Mouse (Mus musculus): Measurements from ENCODE around the gene Bmper. TPM values are rescaled to one million over a fixed set of nuclear protein-coding genes. Genes with fewer than 3 reads are reported as not detected.

Gene Bmper
- polyA plus RNA-seq, 1 experiment from 2014 or later, result 13.7 TPM

- Histone ChIP-seq H3K4me1 (peaks cover 43% of the 10 kb centered on the region), H3K27ac (no peak overlapping the region), H3K9me3 (replicated peaks) (no peaks in the 10 kb centered on the region), H3K27me3 (no peaks in the 10 kb centered on the region), H3K4me3 (no peak overlapping the region), H3K4me2 (no peak overlapping the region), H3K36me3 (ENCODE audit: poor library complexity, severe bottlenecking) (no peaks in the 10 kb centered on the region), H3K9ac (no peak overlapping the region)
- no peak for ATAC-seq
- 90% methylated on average over 1 of the region's 1 CpGs for WGBS
Measured at GRCm38 (mm10) chr9:23383837-23384236, 161.0 kb downstream of the Bmper start.

- Histone ChIP-seq H3K4me1 (peaks cover 33% of the 10 kb centered on the region), H3K4me3 (no peak overlapping the region), H3K9me3 (replicated peaks) (no peaks in the 10 kb centered on the region), H3K27ac (no peak overlapping the region), H3K4me2 (no peak overlapping the region), H3K27me3 (no peaks in the 10 kb centered on the region), H3K36me3 (ENCODE audit: poor library complexity, severe bottlenecking) (no peaks in the 10 kb centered on the region), H3K9ac (no peak overlapping the region)
- no peak for ATAC-seq
- 86% methylated on average over 3 of the region's 3 CpGs for WGBS
Measured at GRCm38 (mm10) chr9:23384880-23385279, 162.0 kb downstream of the Bmper start.

- Histone ChIP-seq H3K36me3 (ENCODE audit: poor library complexity, severe bottlenecking) (no peaks in the 10 kb centered on the region), H3K9me3 (replicated peaks) (no peaks in the 10 kb centered on the region), H3K9ac (no peak overlapping the region), H3K4me1 (peaks cover 20% of the 10 kb centered on the region), H3K4me2 (no peak overlapping the region), H3K27me3 (no peaks in the 10 kb centered on the region), H3K27ac (no peak overlapping the region), H3K4me3 (no peak overlapping the region)
- 57% methylated on average over 3 of the region's 3 CpGs for WGBS
- ATAC-seq, result no peak
Measured at GRCm38 (mm10) chr9:23386201-23386600, 163.3 kb downstream of the Bmper start.

- WGBS, result 84% methylated on average over 3 of the region's 3 CpGs
- no peak overlapping the region for H3K4me3 ChIP-seq
- no peak overlapping the region for H3K9ac ChIP-seq
- H3K4me1 ChIP-seq, result peaks cover 9% of the 10 kb centered on the region
- no peaks in the 10 kb centered on the region for H3K27me3 ChIP-seq
- H3K27ac ChIP-seq, result no peak overlapping the region
- H3K36me3 ChIP-seq (ENCODE audit: poor library complexity, severe bottlenecking), result no peaks in the 10 kb centered on the region
- no peaks in the 10 kb centered on the region for H3K9me3 ChIP-seq (replicated peaks)
- H3K4me2 ChIP-seq, result no peak overlapping the region
- no peak for ATAC-seq
Measured at GRCm38 (mm10) chr9:23390118-23390517, 167.2 kb downstream of the Bmper start.

GRCm38 (mm10) chr9:23394652-23395317 lies 171.9 kb downstream of the Bmper start:
- H3K27ac ChIP-seq, result no peak overlapping the region
- H3K4me1 ChIP-seq, result no peaks in the 10 kb centered on the region
- H3K4me2 ChIP-seq, result no peak overlapping the region
- no peak overlapping the region for H3K9ac ChIP-seq
- no peaks in the 10 kb centered on the region for H3K27me3 ChIP-seq
- no peak for ATAC-seq
- no peak overlapping the region for H3K4me3 ChIP-seq
- WGBS, result 74% methylated on average over 6 of the region's 6 CpGs
- H3K36me3 ChIP-seq (ENCODE audit: poor library complexity, severe bottlenecking), result 0 out of 2 replicates have a peak, but pooled peaks cover 10% of the 10 kb centered on the region
- no peaks in the 10 kb centered on the region for H3K9me3 ChIP-seq (replicated peaks)

- Histone ChIP-seq H3K4me2 (no peak overlapping the region), H3K4me1 (peaks cover 3% of the 10 kb centered on the region; the same call in 1 of the 2 replicates), H3K36me3 (ENCODE audit: poor library complexity, severe bottlenecking) (0 out of 2 replicates have a peak, but pooled peaks cover 11% of the 10 kb centered on the region), H3K27ac (no peak overlapping the region), H3K9ac (no peak overlapping the region), H3K9me3 (replicated peaks) (no peaks in the 10 kb centered on the region), H3K27me3 (no peaks in the 10 kb centered on the region), H3K4me3 (no peak overlapping the region)
- ATAC-seq, result no peak
- 92% methylated on average over 7 of the region's 7 CpGs for WGBS
Measured at GRCm38 (mm10) chr9:23396186-23396585, 173.3 kb downstream of the Bmper start.

GRCm38 (mm10) chr9:23397876-23398275 lies 175.0 kb downstream of the Bmper start:
- 94% methylated on average over 3 of the region's 3 CpGs for WGBS
- peaks cover 8% of the 10 kb centered on the region; the same call in 1 of the 2 replicates for H3K4me1 ChIP-seq

GRCm38 (mm10) chr9:23399638-23400284 lies 176.9 kb downstream of the Bmper start:
- ATAC-seq, result no peak
- Histone ChIP-seq H3K4me1 (peaks cover 8% of the 10 kb centered on the region; the same call in 1 of the 2 replicates), H3K4me3 (no peak overlapping the region), H3K27ac (no peak overlapping the region), H3K27me3 (no peaks in the 10 kb centered on the region), H3K9me3 (replicated peaks) (no peaks in the 10 kb centered on the region), H3K9ac (no peak overlapping the region), H3K4me2 (no peak overlapping the region), H3K36me3 (ENCODE audit: poor library complexity, severe bottlenecking) (0 out of 2 replicates have a peak, but pooled peaks cover 11% of the 10 kb centered on the region)
- 73% methylated on average over 6 of the region's 6 CpGs for WGBS

More at GRCm38 (mm10) chr9:23397876-23398275, 175.0 kb downstream of the Bmper start:
- no peaks in the 10 kb centered on the region for H3K27me3 ChIP-seq
- H3K36me3 ChIP-seq (ENCODE audit: poor library complexity, severe bottlenecking), result 0 out of 2 replicates have a peak, but pooled peaks cover 11% of the 10 kb centered on the region
- ATAC-seq, result no peak
- H3K9me3 ChIP-seq (replicated peaks), result no peaks in the 10 kb centered on the region
- H3K4me3 ChIP-seq, result no peak overlapping the region
- no peak overlapping the region for H3K4me2 ChIP-seq
- no peak overlapping the region for H3K27ac ChIP-seq
- H3K9ac ChIP-seq, result no peak overlapping the region

GRCm38 (mm10) chr9:23407416-23407815 lies 184.5 kb downstream of the Bmper start:
- H3K9ac ChIP-seq, result no peak overlapping the region
- peaks cover 10% of the 10 kb centered on the region; the same call in 1 of the 2 replicates for H3K36me3 ChIP-seq (ENCODE audit: poor library complexity, severe bottlenecking)
- no peak overlapping the region for H3K4me2 ChIP-seq
- no peak for ATAC-seq
- peaks cover 3% of the 10 kb centered on the region; the same call in 1 of the 2 replicates for H3K4me1 ChIP-seq
- H3K27ac ChIP-seq, result peak overlapping the region; percentile 69
- H3K4me3 ChIP-seq, result no peak overlapping the region
- H3K27me3 ChIP-seq, result no peaks in the 10 kb centered on the region
- 83% methylated on average over 6 of the region's 6 CpGs for WGBS
- no peaks in the 10 kb centered on the region for H3K9me3 ChIP-seq (replicated peaks)

- no peak overlapping the region for H3K9ac ChIP-seq
- 20% methylated on average over 3 of the region's 3 CpGs for WGBS
- H3K4me2 ChIP-seq, result no peak overlapping the region
- H3K9me3 ChIP-seq (replicated peaks), result no peaks in the 10 kb centered on the region
- peaks cover 3% of the 10 kb centered on the region; the same call in 1 of the 2 replicates for H3K4me1 ChIP-seq
- peaks cover 10% of the 10 kb centered on the region; the same call in 1 of the 2 replicates for H3K36me3 ChIP-seq (ENCODE audit: poor library complexity, severe bottlenecking)
- no peaks in the 10 kb centered on the region for H3K27me3 ChIP-seq
- peak overlapping the region; percentile 69 for H3K27ac ChIP-seq
- no peak overlapping the region for H3K4me3 ChIP-seq
- ATAC-seq, result peak; percentile 88
Measured at GRCm38 (mm10) chr9:23407935-23408781, 185.3 kb downstream of the Bmper start.

GRCm38 (mm10) chr9:23410567-23410966 lies 187.7 kb downstream of the Bmper start:
- ATAC-seq, result no peak
- peaks cover 10% of the 10 kb centered on the region; the same call in 1 of the 2 replicates for H3K36me3 ChIP-seq (ENCODE audit: poor library complexity, severe bottlenecking)
- no peaks in the 10 kb centered on the region for H3K9me3 ChIP-seq (replicated peaks)
- no peak overlapping the region for H3K4me2 ChIP-seq
- no peak overlapping the region for H3K4me3 ChIP-seq
- 80% methylated on average over 2 of the region's 2 CpGs for WGBS
- no peaks in the 10 kb centered on the region for H3K27me3 ChIP-seq
- no peak overlapping the region for H3K9ac ChIP-seq
- peaks cover 3% of the 10 kb centered on the region; the same call in 1 of the 2 replicates for H3K4me1 ChIP-seq
- no peak overlapping the region for H3K27ac ChIP-seq

All from forebrain, embryonic 13.5 days (tissue).